Mouse (Mus musculus) myocyte (in vitro differentiated cells): ENCODE data around the gene Kcnd3. TPM values are rescaled to one million over a fixed set of nuclear protein-coding genes. Genes with fewer than 3 reads are reported as not detected.

Experiments
- H3K27me3 ChIP-seq: one replicate; pipeline ENCODE4 v1.6.1; 2011; ENCODE audit not compliant: control insufficient read depth, insufficient read depth, insufficient read length
- H3K36me3 ChIP-seq: one replicate; pipeline ENCODE4 v1.6.1; 2011; ENCODE audit not compliant: control insufficient read depth, insufficient read depth
- H3K4me2 ChIP-seq: one replicate; pipeline ENCODE4 v1.6.1; 2011; ENCODE audit warnings: low read depth, control low read depth
- H3K4me3 ChIP-seq: one replicate; pipeline ENCODE4 v1.5.1; 2011; ENCODE audit warnings: mild to moderate bottlenecking, control low read depth, moderate library complexity
- H3K79me2 ChIP-seq: one replicate; pipeline ENCODE4 v1.6.1; 2011; ENCODE audit not compliant: control insufficient read depth, insufficient read depth
- H3ac ChIP-seq: one replicate; pipeline ENCODE4 v1.6.1; 2011; ENCODE audit not compliant: control insufficient read depth, insufficient read length
- CEBPB ChIP-seq: IDR thresholded peaks from 2 replicates; pipeline ENCODE4 v1.6.1; 2011; ENCODE audit warnings: mild to moderate bottlenecking, moderate library complexity; ENCODE audit not compliant: poor library complexity, insufficient read depth, severe bottlenecking
- E2F4 ChIP-seq: IDR thresholded peaks from one replicate; pipeline ENCODE4 v1.6.1; 2011; ENCODE audit warnings: mild to moderate bottlenecking, control low read depth, moderate library complexity; ENCODE audit not compliant: insufficient read depth
- MAX ChIP-seq: IDR thresholded peaks from one replicate; pipeline ENCODE4 v1.6.1; 2011; ENCODE audit warnings: low read depth, mild to moderate bottlenecking, control low read depth
- MYOD1 ChIP-seq, 3 experiments: IDR thresholded peaks; one replicate each; pipeline ENCODE4 v1.6.1; 2011; ENCODE audit warnings: control low read depth in 2 of 3, low read depth in 2 of 3, mild to moderate bottlenecking in 2 of 3, moderate library complexity in 1 of 3; ENCODE audit not compliant: insufficient read length in 2 of 3, control insufficient read depth in 1 of 3
- MYOG ChIP-seq, 3 experiments: IDR thresholded peaks; one replicate each; pipeline ENCODE4 v1.6.1; 2011; ENCODE audit warnings: control low read depth in 2 of 3, low read depth in 2 of 3, mild to moderate bottlenecking in 2 of 3; ENCODE audit not compliant: insufficient read length in 2 of 3, control insufficient read depth in 1 of 3, insufficient read depth in 1 of 3
- POLR2A ChIP-seq: IDR thresholded peaks from one replicate; pipeline ENCODE4 v1.6.1; 2011; ENCODE audit warnings: low read depth, mild to moderate bottlenecking, control low read depth, moderate library complexity; ENCODE audit not compliant: insufficient read length
- POLR2AphosphoS2 ChIP-seq: IDR thresholded peaks from one replicate; pipeline ENCODE4 v1.6.1; 2011; ENCODE audit warnings: low read depth, control low read depth; ENCODE audit not compliant: insufficient read length
- REST ChIP-seq: IDR thresholded peaks from one replicate; pipeline ENCODE4 v1.6.1; 2011; ENCODE audit warnings: mild to moderate bottlenecking, control low read depth, moderate library complexity; ENCODE audit not compliant: insufficient read depth, insufficient read length
- SRF ChIP-seq: IDR thresholded peaks from one replicate; pipeline ENCODE4 v1.6.1; 2011; ENCODE audit warnings: low read depth; ENCODE audit not compliant: control insufficient read depth, insufficient read length
- TCF12 ChIP-seq: IDR thresholded peaks from one replicate; pipeline ENCODE4 v1.6.1; 2011; ENCODE audit warnings: mild to moderate bottlenecking, control low read depth; ENCODE audit not compliant: poor library complexity, insufficient read depth, severe bottlenecking
- TCF3 ChIP-seq: IDR thresholded peaks from one replicate; pipeline ENCODE4 v1.6.1; 2011; ENCODE audit warnings: low read depth, control low read depth; ENCODE audit not compliant: insufficient read length
- USF1 ChIP-seq: IDR thresholded peaks from one replicate; pipeline ENCODE4 v1.6.1; 2011; ENCODE audit warnings: low read depth, mild to moderate bottlenecking, control low read depth, moderate library complexity
- polyA plus RNA-seq: library from polyadenylated mRNA; unstranded; fragments of >200 nt; fragmentation: generic; extraction: Trizol; gene quantifications from one replicate; pipeline ENCODE4 v1.2.1, GENCODE M21; 2012; ENCODE audit warnings: missing spikeins

Gene Kcnd3
- polyA plus RNA-seq, 1 experiment, result not detected

DNA sequence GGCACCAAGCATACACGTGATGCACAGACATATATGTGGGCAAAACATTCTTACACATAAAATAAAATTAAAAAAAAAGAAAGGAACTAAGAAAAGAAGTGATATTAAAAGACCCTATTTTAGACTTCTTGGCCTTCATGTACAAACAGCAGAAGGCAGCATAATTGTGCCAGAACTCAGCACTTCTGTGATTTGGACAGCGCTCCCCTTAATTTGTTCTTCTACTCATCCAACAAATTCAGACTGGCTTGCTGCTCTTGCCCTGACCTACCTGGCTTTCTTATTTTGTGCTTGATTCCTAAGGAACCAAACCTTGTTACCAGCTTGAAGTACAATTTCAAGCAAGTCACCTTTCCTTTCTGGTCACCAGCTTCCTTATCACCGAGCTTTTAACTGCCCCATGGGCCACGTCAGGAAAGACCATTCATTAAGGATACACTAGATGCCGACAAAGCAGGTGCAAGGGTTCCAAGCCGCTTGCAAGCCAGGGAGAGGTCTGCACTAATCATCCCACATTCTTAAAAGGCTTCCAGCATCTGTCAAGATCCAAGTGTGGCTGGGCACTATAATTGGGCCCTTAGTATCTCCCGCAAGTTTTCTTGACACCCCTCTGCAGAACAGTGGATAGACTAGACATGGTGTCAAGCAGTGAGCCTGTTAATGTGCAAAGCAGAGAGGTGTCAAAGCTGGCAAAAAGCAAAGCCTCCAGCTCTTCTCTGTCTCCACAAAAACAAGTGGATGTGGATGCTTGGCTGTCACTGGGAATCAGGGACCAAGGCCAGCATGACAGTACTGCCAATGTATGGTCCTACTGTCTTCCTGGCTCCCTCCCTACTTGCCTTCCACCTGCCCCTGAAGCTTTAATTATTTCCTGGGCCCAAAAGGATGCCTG lies 159.6 kb downstream of the Kcnd3 start:
- H3K4me3 ChIP-seq, result no peak overlapping the region
- no peaks in the 10 kb centered on the region for H3K79me2 ChIP-seq
- no peak overlapping the region for H3K4me2 ChIP-seq
- TF ChIP-seq REST, result no peak
- no peak for TF ChIP-seq POLR2A
- TF ChIP-seq USF1, result no peak
- TF ChIP-seq MAX, result no peak
- TF ChIP-seq TCF3, result no peak
- TF ChIP-seq MYOD1 (IDR thresholded peaks at IDR 0.05; ENCODE audit: control insufficient read depth in 1 of 3, insufficient read length in 2 of 3, low read depth in 2 of 3), result no peak
- TF ChIP-seq CEBPB, result no peak
- TF ChIP-seq TCF12, result no peak
- no peak for TF ChIP-seq SRF
- no peak for TF ChIP-seq E2F4
- TF ChIP-seq POLR2AphosphoS2, result no peak
- no peak for TF ChIP-seq MYOG (IDR thresholded peaks at IDR 0.05; ENCODE audit: control insufficient read depth in 1 of 3, insufficient read depth in 1 of 3, insufficient read length in 2 of 3, low read depth in 2 of 3)
- no peak overlapping the region for H3ac ChIP-seq
- H3K36me3 ChIP-seq, result no peaks in the 10 kb centered on the region
- peaks cover 4% of the 10 kb centered on the region for H3K27me3 ChIP-seq

DNA sequence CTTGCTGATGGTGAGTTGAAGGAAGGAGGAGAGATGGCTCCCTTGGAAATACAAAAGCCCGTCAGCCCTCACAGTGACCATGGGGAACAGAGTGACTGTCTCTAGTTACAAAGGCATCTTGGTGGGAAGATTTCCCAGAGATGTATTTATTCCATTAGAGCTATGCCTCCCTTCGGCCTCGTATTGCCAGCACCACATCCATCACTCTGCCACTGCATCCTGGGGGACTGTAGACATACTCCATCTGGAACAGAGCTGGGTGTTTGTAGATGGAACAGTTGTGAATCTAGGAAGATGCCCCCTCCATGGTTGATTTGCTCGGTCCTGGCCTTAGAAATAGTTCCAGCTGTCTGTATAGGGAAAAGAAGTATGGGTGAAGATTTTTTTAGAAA lies 160.3 kb downstream of the Kcnd3 start:
- TF ChIP-seq E2F4 (no peak), MYOD1 (IDR thresholded peaks at IDR 0.05; ENCODE audit: control insufficient read depth in 1 of 3, insufficient read length in 2 of 3, low read depth in 2 of 3) (no peak), USF1 (no peak), MAX (no peak), POLR2A (no peak), CEBPB (no peak)
- H3ac ChIP-seq, result no peak overlapping the region
- no peaks in the 10 kb centered on the region for H3K79me2 ChIP-seq
- no peak overlapping the region for H3K4me2 ChIP-seq
- H3K36me3 ChIP-seq, result no peaks in the 10 kb centered on the region
- H3K27me3 ChIP-seq, result peaks cover 4% of the 10 kb centered on the region
- H3K4me3 ChIP-seq, result no peak overlapping the region

DNA sequence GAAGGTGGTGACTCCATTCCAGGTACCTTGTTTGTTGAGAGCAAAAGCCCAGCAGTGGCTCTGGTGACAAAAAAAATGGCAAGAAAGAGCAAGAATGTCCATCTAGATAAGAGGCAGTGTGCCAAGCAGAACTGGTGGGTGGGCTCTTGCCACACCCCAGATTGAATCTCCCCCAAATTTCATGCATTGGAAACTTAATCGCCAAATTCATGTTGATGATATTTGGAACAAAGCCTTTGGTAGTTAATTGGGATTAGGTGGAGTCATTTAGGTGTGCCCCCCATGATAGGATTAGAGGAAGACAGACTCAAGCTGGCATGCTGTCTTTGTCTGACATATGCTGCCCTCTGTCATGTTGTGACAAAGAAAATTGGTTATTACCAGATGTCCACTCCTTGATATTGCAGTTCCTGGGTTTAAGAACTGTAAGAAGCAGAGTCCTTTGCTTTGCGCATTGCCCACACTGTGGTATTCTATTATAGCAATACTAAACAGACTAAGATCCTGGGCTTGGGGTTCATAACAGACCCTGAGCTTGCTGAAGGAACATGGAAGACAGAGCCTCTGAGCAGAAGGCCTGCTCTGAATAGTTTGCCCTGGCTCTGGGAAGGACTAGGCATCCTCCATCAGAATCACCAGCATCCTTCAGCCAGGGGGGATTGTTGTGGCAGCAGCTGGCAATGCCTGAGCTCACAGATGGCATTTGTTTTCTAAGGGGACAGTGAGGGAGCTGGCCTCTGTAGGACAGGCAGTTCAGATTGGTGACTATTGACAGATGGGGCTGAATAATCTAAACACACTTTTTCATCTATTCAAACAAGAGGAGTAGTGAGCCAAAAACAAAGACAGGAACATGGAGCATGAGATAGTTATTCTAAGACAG lies 165.0 kb downstream of the Kcnd3 start:
- H3K4me3 ChIP-seq, result no peak overlapping the region
- TF ChIP-seq MYOG (IDR thresholded peaks at IDR 0.05; ENCODE audit: control insufficient read depth in 1 of 3, insufficient read depth in 1 of 3, insufficient read length in 2 of 3, low read depth in 2 of 3) (no peak), TCF3 (no peak), REST (no peak), POLR2AphosphoS2 (no peak), E2F4 (no peak), MAX (no peak), CEBPB (no peak), SRF (no peak), USF1 (no peak), POLR2A (no peak), MYOD1 (IDR thresholded peaks at IDR 0.05; ENCODE audit: control insufficient read depth in 1 of 3, insufficient read length in 2 of 3, low read depth in 2 of 3) (no peak), TCF12 (no peak)

DNA sequence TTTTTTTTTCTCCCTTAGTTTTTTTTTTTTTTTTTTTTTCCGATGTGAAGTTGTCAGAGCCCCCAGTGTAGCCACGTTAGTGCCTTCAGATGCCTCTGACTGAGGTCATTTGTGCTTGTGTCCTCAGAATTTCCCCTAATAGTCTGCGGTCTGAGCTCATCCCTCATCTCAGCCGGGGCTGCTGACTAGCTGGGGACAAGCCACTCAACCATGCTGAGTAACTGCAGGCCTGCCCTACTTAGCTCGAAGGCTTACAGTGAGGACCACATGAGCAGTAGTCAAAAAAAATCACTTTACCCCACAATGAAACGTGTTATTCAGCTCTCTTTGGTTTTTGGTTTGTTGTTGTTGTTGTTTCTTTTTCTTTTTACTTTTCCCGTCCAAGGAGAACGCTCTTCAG lies 169.0 kb downstream of the Kcnd3 start:
- H3ac ChIP-seq, result no peak overlapping the region
- H3K36me3 ChIP-seq, result no peaks in the 10 kb centered on the region
- no peaks in the 10 kb centered on the region for H3K27me3 ChIP-seq
- no peak overlapping the region for H3K4me3 ChIP-seq
- TF ChIP-seq TCF12, result no peak
- no peaks in the 10 kb centered on the region for H3K79me2 ChIP-seq
- H3K4me2 ChIP-seq, result no peak overlapping the region

More for the DNA sequence above, 165.0 kb downstream of the Kcnd3 start:
- no peak overlapping the region for H3ac ChIP-seq
- H3K27me3 ChIP-seq, result no peaks in the 10 kb centered on the region
- no peaks in the 10 kb centered on the region for H3K36me3 ChIP-seq
- H3K4me2 ChIP-seq, result no peak overlapping the region
- H3K79me2 ChIP-seq, result no peaks in the 10 kb centered on the region

DNA sequence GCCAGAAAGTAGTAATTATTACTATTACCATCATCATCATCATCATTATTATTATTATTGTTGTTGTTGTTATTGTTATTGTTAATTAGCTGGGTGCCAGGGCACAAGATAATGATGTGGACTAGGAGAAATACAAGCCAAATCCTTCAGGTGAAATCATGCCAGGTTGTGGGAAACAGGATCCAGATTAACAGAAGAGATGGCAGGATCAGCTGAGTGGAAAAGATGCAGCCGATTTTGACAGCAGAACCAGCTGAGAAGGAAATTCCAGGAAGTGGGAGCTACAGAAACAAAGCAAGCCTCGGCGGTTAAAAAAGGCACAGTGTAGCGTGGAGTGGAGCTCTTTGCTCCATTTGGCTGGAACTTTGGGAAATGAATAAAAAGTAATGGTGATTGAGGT lies 171.0 kb downstream of the Kcnd3 start:
- Histone ChIP-seq H3K4me3 (no peak overlapping the region), H3K4me2 (no peak overlapping the region), H3K27me3 (no peaks in the 10 kb centered on the region), H3K36me3 (no peaks in the 10 kb centered on the region), H3ac (no peak overlapping the region), H3K79me2 (no peaks in the 10 kb centered on the region)
- TF ChIP-seq POLR2A (no peak), USF1 (no peak), TCF3 (no peak), POLR2AphosphoS2 (no peak), SRF (no peak), MYOD1 (IDR thresholded peaks at IDR 0.05; ENCODE audit: control insufficient read depth in 1 of 3, insufficient read length in 2 of 3, low read depth in 2 of 3) (no peak), MYOG (IDR thresholded peaks at IDR 0.05; ENCODE audit: control insufficient read depth in 1 of 3, insufficient read depth in 1 of 3, insufficient read length in 2 of 3, low read depth in 2 of 3) (no peak), E2F4 (no peak), REST (no peak), CEBPB (no peak), MAX (no peak), TCF12 (no peak)
